Mouse (Mus musculus) heart, postnatal 14 days (tissue): ENCODE data around the gene Gpr174. TPM values are rescaled to one million over a fixed set of nuclear protein-coding genes. Genes with fewer than 3 reads are reported as not detected.
A peak's percentile ranks its signal among the peaks of the same experiment; 100 is the strongest.
"Not testable (repeated sequence)": the region's sequence is repeated elsewhere in the genome, so short reads cannot be mapped to it uniquely, and the experiment has no call there.

ENCODE experiments used
- DNase-seq, 2 experiments: peaks; one replicate each; pipeline ENCODE4 v3.0.0; 2021 to 2022
- intact Hi-C: fragments of 180-260 bp; cut with DNase I; formaldehyde crosslinking; loops from one replicate; pipeline ENCODE4 v1.15.1; 2025
- long read RNA-seq, 2 experiments: library from polyadenylated mRNA; stranded (forward); transcript quantifications; one replicate each; pipeline ENCODE4 v2.0.0; 2021
- total RNA-seq, 2 experiments: library from RNA; stranded (reverse); gene quantifications; 2 replicates each; pipeline ENCODE4 v1.2.3; 2021

Gpr174 gene
- under 1 TPM in 1 of 2 experiments, not detected in 1; 0.51 TPM for total RNA-seq
- long read RNA-seq, experiment 1: 0 reads
- long read RNA-seq, experiment 2: 0 reads

GRCm38 (mm10) chrX:107255486-107256227 lies at the start of gene Gpr174:
Gene Gpr174, plus strand, starts transcription at chrX:107255878.
- no peak for DNase-seq
- intact Hi-C loops: no loop called here

- intact Hi-C loops: no loop called here
- DNase-seq: no peak
Observed at GRCm38 (mm10) chrX:107217577-107218090, 38.0 kb upstream of the Gpr174 start.

GRCm38 (mm10) chrX:107224846-107225245 lies 30.8 kb upstream of the Gpr174 start:
- intact Hi-C loops: no loop called here
- DNase-seq: no peak

GRCm38 (mm10) chrX:107231214-107231613 lies 24.5 kb upstream of the Gpr174 start:
- intact Hi-C loops: no loop called here
- no peak for DNase-seq

GRCm38 (mm10) chrX:107234655-107235054 lies 21.0 kb upstream of the Gpr174 start:
- intact Hi-C loops: no loop called here
- DNase-seq: no peak

GRCm38 (mm10) chrX:107236461-107236860 lies 19.2 kb upstream of the Gpr174 start:
- intact Hi-C loops: no loop called here
- no peak for DNase-seq

GRCm38 (mm10) chrX:107250390-107250789 lies 5.3 kb upstream of the Gpr174 start:
- no peak for DNase-seq
- intact Hi-C loops: no loop called here

- intact Hi-C loops: no loop called here
- DNase-seq: no peak
Observed at GRCm38 (mm10) chrX:107264619-107265018, 8.9 kb downstream of the Gpr174 start.

- intact Hi-C loops: no loop called here
- DNase-seq: no peak
Observed at GRCm38 (mm10) chrX:107277606-107278005, 21.9 kb downstream of the Gpr174 start.

- no peak for DNase-seq
- intact Hi-C loops: no loop called here
Observed at GRCm38 (mm10) chrX:107284211-107284610, 28.5 kb downstream of the Gpr174 start.

GRCm38 (mm10) chrX:107297861-107298260 lies 42.2 kb downstream of the Gpr174 start:
- DNase-seq, intact Hi-C loops: not testable (repeated sequence)

- intact Hi-C loops: no loop called here
- no peak for DNase-seq
Observed at GRCm38 (mm10) chrX:107298761-107299160, 43.1 kb downstream of the Gpr174 start.

- intact Hi-C loops: no loop called here
Observed at GRCm38 (mm10) chrX:107306492-107306891, 50.8 kb downstream of the Gpr174 start.

GRCm38 (mm10) chrX:107312533-107312932 lies 56.9 kb downstream of the Gpr174 start:
- DNase-seq: no peak
- intact Hi-C loops: no loop called here

More at GRCm38 (mm10) chrX:107306492-107306891, 50.8 kb downstream of the Gpr174 start:
- DNase-seq: no peak

GRCm38 (mm10) chrX:107325697-107326381 lies 70.2 kb downstream of the Gpr174 start:
- DNase-seq: no peak
- intact Hi-C loops: no loop called here

- peak; percentile 2 to 5 for DNase-seq
- intact Hi-C loops: no loop called here
Observed at GRCm38 (mm10) chrX:107329849-107330248, 74.2 kb downstream of the Gpr174 start.

- intact Hi-C loops: no loop called here
- no peak for DNase-seq
Observed at GRCm38 (mm10) chrX:107336609-107337008, 80.9 kb downstream of the Gpr174 start.

GRCm38 (mm10) chrX:107341980-107342379 lies 86.3 kb downstream of the Gpr174 start:
- intact Hi-C loops: no loop called here
- peak in 1 of 2 experiments; percentile 1 for DNase-seq
